Mouse (Mus musculus): ENCODE results near the gene Arl4c. TPM values are rescaled to one million over a fixed set of nuclear protein-coding genes. Genes with fewer than 3 reads are reported as not detected.

Gene Arl4c
- total RNA-seq (2021), result 1 to 10 TPM in 1 of 2 experiments, under 1 TPM in 1; 0.96 to 1.2 TPM
- long read RNA-seq, experiment 1, partial matches to known transcripts, result 0 of 5 reads
- long read RNA-seq, experiment 1, other reads (novel, unspliced or antisense), result 1 of 5 reads
- long read RNA-seq, experiment 2, partial matches to known transcripts, result 0 of 1 reads
- long read RNA-seq, experiment 2, other reads (novel, unspliced or antisense), result 0 of 1 reads

DNA sequence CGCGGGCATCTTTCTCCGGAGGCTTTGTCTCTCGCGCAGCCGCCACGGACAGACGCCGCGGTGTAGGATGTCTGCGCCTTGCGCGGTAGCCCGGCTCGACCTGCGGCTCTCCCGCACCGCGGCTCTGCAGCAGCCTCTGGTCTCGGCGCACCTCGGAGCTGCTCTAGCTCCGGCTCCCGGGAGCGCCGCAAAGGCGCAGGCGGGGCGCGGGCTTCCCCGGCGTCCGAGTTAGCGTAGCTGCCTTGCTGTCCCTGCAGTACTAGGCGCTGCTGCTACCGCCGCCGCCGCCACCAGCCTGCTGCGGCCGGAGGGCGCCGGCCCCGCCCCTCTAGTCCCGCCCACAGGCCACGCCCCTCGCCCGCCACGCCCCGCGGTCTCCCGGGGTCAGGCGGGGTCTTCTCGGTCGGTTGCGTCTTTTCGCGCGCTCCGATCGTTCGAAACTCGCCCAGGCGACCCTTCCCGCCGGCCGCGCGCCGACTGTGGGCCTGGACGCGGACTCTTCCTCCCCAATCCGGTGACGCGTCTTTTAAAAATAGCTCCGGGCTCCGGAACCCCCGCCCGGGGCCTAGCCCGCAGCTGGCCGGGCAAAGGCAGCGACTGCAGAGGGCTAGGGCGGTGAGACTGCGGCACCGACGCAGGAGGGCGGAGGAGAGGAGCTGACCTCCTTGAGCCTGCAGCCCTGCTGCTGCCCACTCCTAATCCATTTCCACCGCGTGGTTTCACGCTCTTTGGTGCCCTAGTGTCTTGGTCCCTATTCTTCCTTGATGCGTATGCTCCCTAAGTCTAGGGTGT is at the start of gene Arl4c:
Gene Arl4c, minus strand, starts transcription at position 352 of the 792 bp plus-strand sequence.
- intact Hi-C loops (cut with DNase I), result no loop called here

DNA sequence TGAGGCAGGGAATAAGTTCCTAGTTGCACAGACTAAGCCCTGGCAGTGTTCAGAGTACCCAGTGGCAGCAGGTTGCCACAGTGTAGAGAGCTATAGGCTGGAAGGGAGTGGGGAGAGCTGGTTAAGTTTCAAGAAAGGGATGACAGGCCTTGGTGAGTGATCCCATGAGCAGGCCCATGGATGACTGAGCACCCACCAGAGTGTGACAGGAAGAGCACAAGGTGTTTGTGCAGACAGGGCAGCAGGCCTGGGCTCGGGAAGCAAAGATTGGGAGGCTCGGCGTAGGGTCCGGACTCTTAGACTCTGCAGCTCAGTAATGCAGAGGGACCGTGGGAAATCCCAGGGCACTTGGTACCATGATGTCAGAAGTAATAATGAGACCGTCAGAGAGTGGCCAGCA is 49.3 kb upstream of the Arl4c start:
- intact Hi-C loops (cut with DNase I), result no loop called here

More for the DNA sequence above, at the start of gene Arl4c:
- DNase-seq, result peak; percentile 66 to 81

DNA sequence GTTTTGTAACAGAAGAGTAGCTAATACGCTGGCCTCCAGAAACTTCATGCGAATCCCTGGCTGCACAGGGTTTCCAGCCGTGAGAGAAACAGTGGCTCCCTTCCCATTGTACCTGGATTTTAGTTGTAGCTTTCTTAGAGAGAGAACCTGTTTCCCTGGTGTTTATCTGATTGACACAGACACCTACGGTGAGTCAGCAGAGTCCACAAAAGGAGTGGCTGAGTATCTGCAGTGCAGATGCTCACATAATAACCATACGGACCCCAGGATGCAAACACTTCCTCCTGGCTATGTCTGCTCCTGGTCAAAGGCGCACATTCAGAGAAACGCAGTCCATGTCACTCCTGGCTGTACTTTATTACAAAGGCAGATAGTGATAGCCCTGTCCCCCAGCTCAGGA is 48.6 kb upstream of the Arl4c start:
- intact Hi-C loops (cut with DNase I), result no loop called here

More for the DNA sequence above, 49.3 kb upstream of the Arl4c start:
- no peak for DNase-seq

DNA sequence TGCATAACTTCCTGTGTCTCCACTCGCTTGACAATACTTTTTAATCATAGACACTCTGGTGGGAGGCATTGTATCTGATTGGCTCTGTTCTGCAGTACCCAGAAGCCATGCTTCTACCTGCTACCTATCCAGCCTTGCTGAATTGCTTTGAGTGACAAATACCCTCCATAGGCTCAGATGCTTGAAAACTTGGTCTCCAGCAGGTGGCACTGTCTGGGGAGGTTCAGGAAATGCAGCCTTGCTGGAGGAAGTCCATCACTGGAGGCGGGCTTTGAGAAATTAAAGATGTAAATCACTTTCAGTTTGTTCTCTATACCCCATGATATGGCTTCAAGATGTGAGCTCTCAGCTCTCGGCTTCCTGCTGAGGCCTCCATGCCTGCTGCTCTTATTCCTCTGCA is 48.1 kb upstream of the Arl4c start:
- no peak for DNase-seq
- intact Hi-C loops (cut with DNase I), result no loop called here

More for the DNA sequence above, 48.6 kb upstream of the Arl4c start:
- DNase-seq, result no peak

DNA sequence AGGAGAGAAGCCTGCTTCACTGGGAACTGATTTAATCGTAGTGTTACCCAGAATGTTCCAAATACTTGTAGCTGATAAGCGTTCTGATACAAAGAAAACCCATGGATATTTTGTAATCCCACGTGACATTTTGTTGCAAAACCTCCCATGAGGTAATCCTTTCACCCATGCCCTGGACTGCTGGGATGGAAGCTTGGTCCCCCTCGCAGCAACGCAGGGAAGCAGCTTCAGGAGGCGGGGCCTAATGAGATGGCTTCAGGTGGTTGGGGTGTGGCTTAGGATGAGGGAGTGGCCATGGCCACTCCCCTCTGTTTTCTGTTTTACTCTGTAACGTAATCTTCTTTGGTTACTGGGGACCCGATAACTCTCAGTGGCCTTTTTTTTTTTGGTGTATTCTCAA is 47.1 kb upstream of the Arl4c start:
- DNase-seq, result no peak
- intact Hi-C loops (cut with DNase I), result loop anchor here (10.0 kb wide), 1 partner anchor 776 kb away; no protein-coding TSS in a partner anchor

DNA sequence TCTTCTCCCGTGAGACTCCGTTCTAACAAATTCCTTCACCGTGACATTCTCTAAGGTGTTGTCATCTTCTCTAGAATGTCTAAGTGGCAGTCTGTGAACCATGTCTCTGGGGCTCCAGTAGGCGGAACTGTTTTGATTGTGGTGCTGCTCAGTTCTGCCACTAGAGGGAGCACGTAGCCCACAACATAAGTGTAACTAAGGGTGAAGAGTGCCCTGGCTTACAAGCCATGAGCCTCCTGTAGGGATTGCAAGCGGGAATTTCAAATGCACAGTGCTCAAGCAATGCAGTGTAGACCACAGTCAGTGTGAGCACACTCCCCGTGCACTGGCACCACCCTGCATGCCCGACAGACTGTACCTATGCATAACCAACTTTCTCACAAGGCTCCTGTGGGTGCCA is 43.2 kb upstream of the Arl4c start:
- intact Hi-C loops (cut with DNase I), result loop anchor here (2.0 to 10.0 kb wide), 2 partner anchors 452 to 780 kb away; no protein-coding TSS in a partner anchor
- DNase-seq, result peak; percentile 47 to 57

DNA sequence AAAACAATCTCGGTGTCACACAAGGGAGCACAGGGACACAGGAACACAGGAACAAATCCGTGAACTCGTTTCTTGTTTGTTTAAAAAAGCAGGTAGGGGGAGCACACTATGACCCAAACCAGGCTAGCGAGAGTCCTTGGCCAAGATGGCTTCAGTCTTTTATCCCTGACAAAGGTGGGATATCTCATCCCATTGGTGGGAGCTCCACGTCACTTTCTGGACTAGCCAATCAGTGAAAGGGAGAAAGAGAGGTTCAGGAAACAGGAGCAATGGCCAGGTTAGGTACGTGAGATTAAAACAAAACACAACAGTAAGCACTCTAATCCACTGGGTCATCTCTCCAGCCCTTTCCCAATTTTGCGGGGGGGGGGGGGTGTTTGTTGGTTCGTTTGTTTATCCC is 42.2 kb upstream of the Arl4c start:
- DNase-seq, result no peak
- intact Hi-C loops (cut with DNase I), result loop anchor here (2.0 to 10.0 kb wide), 2 partner anchors 453 to 781 kb away; no protein-coding TSS in a partner anchor

DNA sequence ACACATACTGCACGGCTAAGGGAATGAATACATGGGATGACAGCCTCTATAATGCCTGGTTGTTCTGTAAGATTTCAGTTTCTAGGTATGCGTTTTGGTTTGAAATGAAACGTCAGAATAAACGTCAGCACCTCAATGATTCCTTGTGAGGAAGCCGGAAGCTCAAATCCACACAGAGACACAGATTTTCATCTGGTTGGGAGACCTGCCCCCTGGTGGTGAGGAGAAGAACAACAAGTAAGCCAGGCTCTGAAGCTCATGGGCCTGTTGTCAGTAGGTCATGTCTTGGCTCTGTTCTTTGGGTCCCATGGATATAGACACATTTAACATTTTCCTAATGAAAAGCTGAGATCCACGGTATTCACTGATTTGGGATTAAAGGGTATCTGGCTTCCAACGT is 40.4 kb upstream of the Arl4c start:
- DNase-seq, result no peak
- intact Hi-C loops (cut with DNase I), result loop anchor here (10.0 kb wide), 1 partner anchor 782 kb away; no protein-coding TSS in a partner anchor

DNA sequence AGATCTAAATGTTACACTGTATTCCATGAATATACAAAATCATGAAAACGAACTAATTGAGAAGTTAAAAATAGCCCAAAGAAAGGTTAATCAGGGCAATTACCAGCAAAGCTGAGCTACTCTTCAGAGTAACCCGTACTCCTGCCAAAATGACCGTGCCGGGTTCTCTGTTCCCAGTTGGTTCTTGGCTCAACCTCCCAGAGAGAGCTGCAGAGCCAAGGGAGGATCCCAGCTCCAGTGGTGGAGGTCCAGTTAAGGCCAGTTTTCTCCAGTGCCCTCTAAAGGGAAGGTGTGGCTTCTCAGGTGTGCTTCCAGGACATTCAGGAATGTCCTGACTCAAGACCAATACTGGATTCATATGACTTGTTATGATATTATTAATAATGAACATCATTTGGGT is 37.5 kb upstream of the Arl4c start:
- no peak for DNase-seq
- intact Hi-C loops (cut with DNase I), result no loop called here

DNA sequence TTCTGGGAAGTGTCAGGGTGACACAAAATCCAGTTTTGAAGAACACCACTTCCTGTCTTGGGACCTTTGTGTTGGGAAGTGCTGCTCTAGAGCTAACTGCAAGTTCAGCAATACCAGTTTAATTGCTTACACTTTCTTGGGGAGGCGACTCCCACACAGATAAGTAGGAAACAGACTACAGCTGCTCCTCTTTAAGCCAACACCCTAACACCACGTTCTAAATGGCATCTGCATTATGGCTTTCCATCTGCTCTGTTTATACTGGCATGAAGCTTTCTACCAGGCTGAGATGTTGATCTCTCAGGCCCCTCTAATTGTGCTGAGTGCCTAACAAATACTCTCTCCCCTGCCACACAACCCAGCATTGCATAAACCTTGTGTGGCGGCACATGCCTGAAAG is 36.9 kb upstream of the Arl4c start:
- intact Hi-C loops (cut with DNase I), result no loop called here
- DNase-seq, result no peak

DNA sequence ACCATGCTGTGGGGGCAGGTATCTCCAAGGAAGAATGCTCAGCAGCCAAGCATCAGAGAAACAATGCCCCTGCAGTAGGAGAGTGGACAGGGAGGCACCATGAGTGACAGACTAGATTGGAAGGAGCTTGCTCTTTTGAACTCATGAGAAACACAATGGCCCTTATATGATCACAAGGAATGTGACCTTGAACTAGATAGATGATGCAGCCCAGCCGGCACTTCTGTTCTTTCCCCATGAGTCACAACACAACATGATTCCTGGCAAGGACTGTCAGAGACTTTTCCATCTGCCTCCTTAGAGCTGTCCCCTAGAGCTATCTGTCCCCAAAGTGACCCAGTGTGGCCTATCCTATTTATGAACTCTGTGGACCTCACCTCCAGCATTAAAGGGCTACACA is 27.5 kb upstream of the Arl4c start:
- no peak for DNase-seq
- intact Hi-C loops (cut with DNase I), result no loop called here

DNA sequence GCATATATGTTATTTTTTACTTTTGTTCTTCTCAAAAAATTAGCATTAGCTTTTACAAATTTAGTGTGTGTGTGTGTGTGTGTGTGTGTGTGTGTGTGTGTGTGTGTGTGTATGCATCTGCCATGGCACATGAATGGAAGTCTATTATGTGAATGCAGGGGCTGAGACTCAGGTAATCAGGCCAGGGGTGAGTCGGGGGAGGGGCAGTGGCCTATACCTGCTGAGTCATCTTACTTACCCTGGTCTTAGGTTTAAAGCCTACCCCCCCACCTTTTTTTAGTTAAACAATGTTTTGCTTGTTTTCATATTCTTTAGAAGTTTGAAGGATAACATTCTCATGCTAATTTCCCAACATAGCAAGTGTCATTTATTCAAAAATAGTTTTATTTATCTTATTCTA is 25.3 kb upstream of the Arl4c start:
- intact Hi-C loops (cut with DNase I), result no loop called here

DNA sequence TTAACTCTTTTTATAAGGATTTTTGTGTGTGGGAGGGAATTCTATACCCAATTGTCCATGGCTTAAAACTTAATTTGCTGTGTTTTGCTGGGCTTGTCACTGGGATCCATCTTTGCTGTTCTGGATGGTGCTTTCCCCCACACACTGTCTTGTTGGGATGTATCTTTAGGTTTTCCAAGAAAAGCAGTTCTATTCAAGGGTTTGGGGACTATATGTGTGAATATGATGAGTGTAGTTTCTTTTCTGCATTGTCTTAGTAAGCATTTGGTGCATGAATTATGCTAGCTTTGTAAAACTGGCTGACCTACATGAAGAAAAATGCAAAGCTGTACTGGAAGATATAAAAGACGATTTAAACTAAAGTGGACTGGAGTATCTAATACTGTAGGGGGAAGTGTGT is 23.7 kb upstream of the Arl4c start:
- no peak for DNase-seq

More for the DNA sequence above, 25.3 kb upstream of the Arl4c start:
- no peak for DNase-seq

DNA sequence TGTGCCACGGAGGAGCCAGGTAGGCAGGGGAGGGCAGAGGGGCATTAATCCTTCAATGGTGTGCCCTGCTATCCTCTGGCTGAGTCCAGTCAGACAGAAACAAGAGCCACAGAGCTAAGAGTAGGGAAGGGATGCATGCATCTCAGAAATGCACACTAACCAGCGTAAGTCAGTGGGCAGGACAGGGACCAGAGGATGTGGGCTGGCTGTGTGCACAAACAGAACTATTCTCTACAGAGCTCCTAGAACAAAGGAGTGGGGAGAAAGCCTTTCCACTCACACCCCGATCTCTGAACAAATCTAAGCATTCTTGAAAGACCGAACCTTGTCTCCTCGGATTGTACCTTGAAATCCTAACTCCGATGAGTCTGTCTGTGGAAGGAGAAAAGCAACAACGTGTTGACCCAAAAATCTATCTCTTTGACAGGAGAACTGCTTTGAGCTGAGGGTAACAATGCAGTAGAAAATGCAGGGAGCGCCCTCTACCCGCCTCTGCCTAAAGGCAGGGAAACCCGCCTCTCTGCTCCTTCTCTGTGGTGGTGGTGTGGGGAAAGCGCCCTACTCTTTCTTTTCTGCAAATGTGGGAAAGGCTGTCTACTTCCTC is 18.7 kb upstream of the Arl4c start:
- DNase-seq, result no peak
- intact Hi-C loops (cut with DNase I), result no loop called here

More for the DNA sequence above, 23.7 kb upstream of the Arl4c start:
- intact Hi-C loops (cut with DNase I), result no loop called here

DNA sequence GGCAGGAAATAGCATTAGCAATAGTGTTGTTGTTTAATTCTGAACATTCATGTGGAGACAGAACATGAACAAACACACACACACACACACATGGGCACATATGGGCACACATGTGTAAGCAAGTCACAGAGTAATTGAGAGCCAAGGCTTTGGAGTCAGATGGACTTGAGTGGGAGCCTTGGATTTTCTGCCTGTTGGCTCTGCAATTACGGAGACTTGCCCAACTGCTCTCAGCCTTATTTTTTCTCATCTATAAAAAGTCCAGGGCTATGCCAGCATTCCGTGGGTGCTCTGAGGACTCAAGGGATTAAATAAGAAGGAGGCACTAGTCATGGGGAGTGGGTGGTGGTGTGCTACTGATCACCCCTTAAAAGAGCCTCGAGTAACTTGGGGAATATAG is 16.5 kb upstream of the Arl4c start:
- intact Hi-C loops (cut with DNase I), result no loop called here
- no peak for DNase-seq

DNA sequence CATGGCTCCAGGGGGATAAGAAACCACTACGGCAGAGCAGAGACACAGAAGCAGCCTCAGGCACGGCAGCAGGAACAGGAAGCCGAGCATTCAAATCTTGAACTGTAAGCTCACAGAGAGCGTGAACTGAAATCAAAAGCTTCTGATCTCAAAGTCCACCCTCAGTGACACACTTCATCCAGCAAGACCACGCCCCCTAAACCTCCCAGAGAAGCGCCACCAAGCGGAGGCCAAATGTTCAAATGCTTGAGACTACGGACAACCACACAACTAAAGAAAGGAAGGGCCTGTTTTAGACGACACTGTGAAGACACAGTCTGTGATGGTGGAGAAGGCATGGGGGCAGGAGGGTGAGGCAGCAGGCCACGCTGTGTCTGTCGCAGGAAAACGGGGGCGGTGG is 15.7 kb upstream of the Arl4c start:
- intact Hi-C loops (cut with DNase I), result no loop called here
- DNase-seq, result no peak

DNA sequence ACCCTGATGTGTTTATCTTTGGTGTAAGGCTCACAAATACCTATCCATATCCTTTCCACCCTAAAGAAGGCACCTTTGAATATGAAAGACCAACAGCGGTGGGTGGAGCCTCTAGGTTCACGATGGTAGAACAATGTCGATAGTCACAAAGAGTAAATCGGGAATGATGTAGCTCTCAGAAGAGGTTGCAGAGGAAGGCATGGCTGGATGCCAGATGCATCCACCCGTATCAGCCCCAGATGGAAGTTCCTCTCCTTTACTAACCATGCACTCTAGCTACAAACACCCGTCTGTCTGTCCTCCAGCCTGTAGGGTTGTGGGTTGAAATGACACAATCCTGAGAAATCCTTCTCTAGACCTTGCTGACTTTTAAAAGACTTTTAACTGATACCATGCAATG is 10.0 kb upstream of the Arl4c start:
- intact Hi-C loops (cut with DNase I), result no loop called here
- DNase-seq, result no peak

DNA sequence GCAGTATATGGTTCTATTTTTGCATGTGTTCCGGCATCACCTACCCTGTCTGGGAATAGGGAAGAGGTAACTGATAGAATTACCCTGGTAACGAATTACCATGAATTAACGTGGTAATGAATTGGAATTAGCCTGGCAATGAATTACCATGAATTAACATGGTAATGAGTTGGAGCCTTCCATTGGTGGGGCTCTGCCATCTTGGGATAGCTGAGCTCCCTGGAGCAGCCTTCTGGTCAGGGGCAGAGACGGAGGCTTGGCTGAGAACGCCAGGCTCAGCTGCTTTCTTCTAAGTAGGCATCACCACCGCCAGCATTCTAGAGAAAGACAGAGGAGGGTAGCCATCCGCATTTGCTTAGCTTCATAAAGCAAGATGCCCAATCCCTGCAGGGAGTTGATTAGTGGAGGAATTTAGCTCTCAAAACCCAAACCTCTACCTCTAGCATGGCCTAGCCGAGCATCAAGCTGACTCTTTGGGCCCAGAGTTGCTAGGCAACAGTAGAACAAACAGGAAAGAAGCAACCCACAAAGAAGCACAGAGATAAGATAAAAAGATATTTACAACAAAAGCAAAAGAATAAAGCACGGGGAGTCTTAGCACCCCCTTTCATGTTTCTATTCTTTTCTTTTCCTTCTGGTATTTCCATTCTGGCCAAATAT is 6.8 kb upstream of the Arl4c start:
- no peak for DNase-seq
- intact Hi-C loops (cut with DNase I), result loop anchor here (5.0 kb wide), 1 partner anchor 286 kb away; no protein-coding TSS in a partner anchor

DNA sequence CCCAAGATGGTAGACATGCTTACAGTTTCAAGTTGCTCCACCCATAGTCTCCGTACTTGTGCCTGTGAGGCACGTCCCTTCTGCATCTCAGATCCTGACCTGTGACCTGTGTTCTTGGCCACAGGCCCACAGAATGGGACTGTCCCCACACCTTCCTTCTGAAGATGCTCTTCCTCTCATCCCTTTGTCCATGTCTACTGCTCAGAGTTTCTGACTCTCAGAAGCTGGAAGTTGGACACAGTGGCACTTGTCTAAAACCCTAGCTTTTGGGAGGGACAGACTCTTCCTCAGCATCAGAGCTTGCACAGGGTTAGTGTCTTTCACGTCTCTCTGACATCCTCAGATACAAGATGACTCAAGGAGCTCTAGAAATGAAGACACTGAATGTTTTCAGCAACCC is 6.2 kb upstream of the Arl4c start:
- intact Hi-C loops (cut with DNase I), result loop anchor here (5.0 kb wide), 1 partner anchor 286 kb away; no protein-coding TSS in a partner anchor

DNA sequence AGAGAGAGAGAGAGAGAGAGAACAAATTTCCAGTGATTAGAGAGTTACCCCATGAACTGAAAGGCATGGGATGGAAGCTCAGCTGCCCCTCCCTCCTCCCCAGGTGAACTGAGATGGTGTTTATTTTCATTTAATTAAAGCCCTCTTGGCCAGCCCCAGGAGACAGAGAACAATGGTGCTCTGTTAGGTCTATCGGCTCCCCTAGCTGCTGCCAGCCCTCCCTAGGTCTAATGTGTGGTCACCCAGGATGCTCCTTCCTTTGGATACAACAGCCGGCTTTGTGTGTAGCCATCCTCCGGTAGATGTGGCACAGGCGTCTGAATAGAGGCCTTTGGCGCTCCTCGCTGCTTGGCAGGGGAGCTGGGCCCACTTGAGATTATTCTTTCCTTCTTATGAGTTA is 5.5 kb upstream of the Arl4c start:
- intact Hi-C loops (cut with DNase I), result loop anchor here (5.0 kb wide), 1 partner anchor 285 kb away; no protein-coding TSS in a partner anchor
- no peak for DNase-seq

More for the DNA sequence above, 6.2 kb upstream of the Arl4c start:
- no peak for DNase-seq

DNA sequence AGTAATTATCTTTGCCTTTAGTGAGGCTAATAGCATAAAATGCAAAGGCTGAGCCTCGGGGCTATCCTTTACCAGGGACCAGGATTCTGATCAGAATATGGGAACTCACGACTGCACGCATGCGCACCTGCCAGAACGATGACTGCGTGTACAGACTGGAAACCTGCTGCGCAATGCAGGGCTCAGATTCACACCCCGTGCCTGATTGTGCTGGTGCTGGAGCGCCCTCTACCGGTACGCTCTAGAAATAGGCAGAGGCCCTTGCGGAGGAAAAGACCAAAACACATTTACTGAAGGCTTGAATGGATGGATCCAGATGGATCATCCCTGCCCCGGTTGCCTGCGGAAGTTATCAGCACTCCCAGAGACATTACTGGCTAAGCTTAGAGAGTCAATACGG is 3.8 kb upstream of the Arl4c start:
- intact Hi-C loops (cut with DNase I), result loop anchor here (1.0 to 5.0 kb wide), 3 partner anchors 139 to 283 kb away; no protein-coding TSS in a partner anchor
- peak; percentile 83 to 85 for DNase-seq
